Mouse (Mus musculus) liver, postnatal 0 days (tissue): ENCODE measurements around the gene Ctnnal1.

Experiments
- CTCF ChIP-seq: sonication (generic); IDR thresholded peaks from 2 replicates; pipeline ENCODE4 v1.5.1; 2016; ENCODE audit warnings: antibody characterized with exemption, low read depth
- EP300 ChIP-seq: IDR thresholded peaks from 2 replicates; pipeline ENCODE4 v1.6.1; 2016; ENCODE audit warnings: antibody characterized with exemption, low read depth, mild to moderate bottlenecking

- TF ChIP-seq CTCF (no peak), EP300 (no peak)
Measured at GRCm38 (mm10) chr4:56829511-56829921, 35.5 kb downstream of the Ctnnal1 start.
